In the genomic region with DNA sequence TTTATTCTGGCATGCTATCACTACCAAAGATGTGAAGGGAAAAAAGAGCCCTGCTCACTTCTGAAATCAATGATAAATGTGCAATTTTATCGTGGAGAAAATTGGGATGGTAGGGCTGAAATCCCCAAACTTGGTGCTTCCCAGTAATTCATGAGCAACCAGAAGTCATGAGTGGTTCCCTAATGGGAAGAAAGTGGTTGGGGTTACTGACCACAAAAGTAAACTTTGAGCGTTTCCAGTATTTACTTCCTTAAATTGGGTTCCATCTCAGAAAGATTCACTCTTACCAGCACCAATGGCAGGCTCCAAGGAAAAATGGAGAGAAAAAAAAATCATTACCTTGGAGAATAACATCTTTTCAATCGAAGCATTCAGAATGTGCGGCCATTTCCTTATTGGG, we compare ENCODE assay signal across 26 mouse cellular contexts.
A peak's percentile ranks its signal among the peaks of the same experiment; 100 is the strongest.
DNase-seq lines count a peak whose midpoint lies in the region; ATAC-seq and TF ChIP-seq lines count a peak whose summit lies in the region.
"Had no signal": no experiment of that assay in that cellular context is flagged by ENCODE, and none has a peak within 500 bp of the region (broad histone marks: within the 10 kb centered on the region; RNA-seq: fewer than 3 reads in every experiment).

No protein-coding gene starts in this region.

- peak; percentile 26 for DNase-seq in liver, adult 2 months (ENCODE audit: extremely low read depth, low read depth, low spot score)
- DNase-seq in liver, embryonic 11.5 days (ENCODE audit: low spot score) = no peak
- DNase-seq: adrenal gland, adult 8-10 months; cerebellum, adult 11-12 months; cerebellum, adult 2 months; cerebellum, adult 9-10 months; cerebellum, postnatal 10 days; cerebellum, postnatal 25 days; embryo, embryonic 11 days; forebrain, postnatal 0 days had no signal

- H3K9me3 ChIP-seq in liver, embryonic 11.5 days (ENCODE audit: control insufficient read depth, low read length) = no peaks in the 10 kb centered on the region
- H3K9me3 ChIP-seq in forebrain, embryonic 15.5 days = no peaks in the 10 kb centered on the region
- H3K9me3 ChIP-seq: embryonic facial prominence, embryonic 12.5 days; embryonic facial prominence, embryonic 15.5 days; forebrain, embryonic 12.5 days had no signal

- 63% methylated on average over 4 of the region's 4 CpGs for WGBS in liver, adult 2 months
- WGBS in liver, embryonic 11.5 days = 62% methylated on average over 4 of the region's 4 CpGs
- 90% methylated on average over 4 of the region's 4 CpGs for WGBS in forebrain, embryonic 15.5 days

- no peaks in the 10 kb centered on the region for H3K27me3 ChIP-seq in liver, adult 2 months (ENCODE audit: control insufficient read depth, insufficient read depth, low read length)
- no peaks in the 10 kb centered on the region for H3K27me3 ChIP-seq in liver, embryonic 11.5 days (replicated peaks; ENCODE audit: control insufficient read depth, insufficient read depth, low read length)
- no peaks in the 10 kb centered on the region for H3K27me3 ChIP-seq in forebrain, embryonic 15.5 days
- H3K27me3 ChIP-seq: CH12.LX; embryonic facial prominence, embryonic 12.5 days; embryonic facial prominence, embryonic 15.5 days; forebrain, embryonic 12.5 days had no signal

- no peak overlapping the region for H3K4me3 ChIP-seq in liver, adult 2 months (ENCODE audit: insufficient read depth, low read depth, low read length)
- H3K4me3 ChIP-seq in liver, embryonic 11.5 days (ENCODE audit: low read depth, low read length) = no peak overlapping the region
- no peak overlapping the region for H3K4me3 ChIP-seq in forebrain, embryonic 15.5 days
- H3K4me3 ChIP-seq: embryonic facial prominence, embryonic 12.5 days; embryonic facial prominence, embryonic 15.5 days; erythroblast, embryonic 14.5 days; forebrain, embryonic 10.5 days; forebrain, embryonic 12.5 days had no signal

- no peaks in the 10 kb centered on the region for H3K36me3 ChIP-seq in liver, adult 2 months (ENCODE audit: control insufficient read depth, insufficient read depth, low read length)
- no peaks in the 10 kb centered on the region for H3K36me3 ChIP-seq in liver, embryonic 11.5 days (ENCODE audit: control insufficient read depth, insufficient read depth, low read length)
- H3K36me3 ChIP-seq in forebrain, embryonic 15.5 days = no peaks in the 10 kb centered on the region
- H3K36me3 ChIP-seq: embryonic facial prominence, embryonic 12.5 days; embryonic facial prominence, embryonic 15.5 days; forebrain, embryonic 10.5 days; forebrain, embryonic 12.5 days; G1E had no signal

- H3K4me2 ChIP-seq in liver, embryonic 11.5 days = no peak overlapping the region
- H3K4me2 ChIP-seq in forebrain, embryonic 15.5 days (replicated peaks) = no peak overlapping the region
- H3K4me2 ChIP-seq: embryonic facial prominence, embryonic 12.5 days; embryonic facial prominence, embryonic 15.5 days; forebrain, embryonic 12.5 days had no signal

- no peak for TF ChIP-seq CTCF in liver, adult 2 months (IDR thresholded peaks at IDR 0.05; ENCODE audit: low read depth, low read length)

- H3K4me1 ChIP-seq in liver, adult 2 months (ENCODE audit: control insufficient read depth, insufficient read depth, low read length) = no peaks in the 10 kb centered on the region
- H3K4me1 ChIP-seq in liver, embryonic 11.5 days (replicated peaks; ENCODE audit: control insufficient read depth, insufficient read depth, low read length) = peaks cover 2% of the 10 kb centered on the region; the same call in 1 of the 2 replicates
- 0 out of 2 replicates have a peak, but pooled peaks cover 3% of the 10 kb centered on the region for H3K4me1 ChIP-seq in forebrain, embryonic 15.5 days
- H3K4me1 ChIP-seq: embryonic facial prominence, embryonic 12.5 days had no signal

- no peak for TF ChIP-seq POLR2A in liver, adult 2 months (IDR thresholded peaks at IDR 0.05; ENCODE audit: extremely low read depth, insufficient read depth, low read length)

- no peak overlapping the region for H3K9ac ChIP-seq in liver, adult 2 months (ENCODE audit: low read depth, low read length)
- no peak overlapping the region for H3K9ac ChIP-seq in liver, embryonic 11.5 days (ENCODE audit: low read depth, low read length)
- no peak overlapping the region for H3K9ac ChIP-seq in forebrain, embryonic 15.5 days (replicated peaks)
- H3K9ac ChIP-seq: embryonic facial prominence, embryonic 12.5 days; embryonic facial prominence, embryonic 15.5 days; forebrain, embryonic 12.5 days; forebrain, postnatal 0 days had no signal

- ATAC-seq in liver, embryonic 11.5 days (replicated peaks; ENCODE audit: low FRiP score) = no peak
- 0 out of 2 replicates have a peak, but pooled peaks have one; percentile 45 for ATAC-seq in common myeloid progenitor, adult 5-6 weeks (replicated peaks; ENCODE audit: low read depth, poor library complexity, severe bottlenecking)
- ATAC-seq in granulocyte monocyte progenitor cell, adult 5-6 weeks (replicated peaks; ENCODE audit: poor library complexity, severe bottlenecking) = peak; percentile 80
- ATAC-seq in megakaryocyte progenitor cell, adult 5-6 weeks (replicated peaks; ENCODE audit: poor library complexity) = peak; percentile 42
- no peak for ATAC-seq in forebrain, embryonic 15.5 days (replicated peaks)
- ATAC-seq in inflammation-experienced regulatory T-cells, adult 6 months = no peak
- ATAC-seq: activated CD4-positive, CD25-positive, alpha-beta regulatory T cell, adult 4 months; CD4-positive, CD25-positive, alpha-beta regulatory T cell, adult 4 months; forebrain, embryonic 14.5 days; forebrain, postnatal 0 days; Patski had no signal

- no peak overlapping the region for H3K27ac ChIP-seq in liver, adult 2 months (replicated peaks; ENCODE audit: insufficient read depth, low read depth, low read length)
- no peak overlapping the region for H3K27ac ChIP-seq in liver, embryonic 11.5 days (ENCODE audit: low read depth, low read length)
- no peak overlapping the region for H3K27ac ChIP-seq in forebrain, embryonic 15.5 days (replicated peaks)
- H3K27ac ChIP-seq: embryonic facial prominence, embryonic 12.5 days; embryonic facial prominence, embryonic 15.5 days; forebrain, embryonic 10.5 days; forebrain, embryonic 12.5 days had no signal

- H3K79me2 ChIP-seq in liver, adult 2 months (ENCODE audit: control insufficient read depth, insufficient read depth, low read length) = no peaks in the 10 kb centered on the region

Comparison
In these comparisons a context has a peak if more than half of its experiments do, and no peak if none do; other contexts are left out.
1. ATAC-seq: peak in common myeloid progenitor, adult 5-6 weeks (single experiment), granulocyte monocyte progenitor cell, adult 5-6 weeks (single experiment) and megakaryocyte progenitor cell, adult 5-6 weeks (single experiment); none in liver, embryonic 11.5 days (single experiment), forebrain, embryonic 15.5 days (single experiment) and inflammation-experienced regulatory T-cells, adult 6 months (single experiment).